Mouse (Mus musculus): ENCODE data around the gene Scfd2. TPM values are rescaled to one million over a fixed set of nuclear protein-coding genes. Genes with fewer than 3 reads are reported as not detected.
A peak's percentile ranks its signal among the peaks of the same experiment; 100 is the strongest.

The Scfd2 gene
- polyA plus RNA-seq, 1 experiment from 2014 or later = 19.7 TPM

DNA sequence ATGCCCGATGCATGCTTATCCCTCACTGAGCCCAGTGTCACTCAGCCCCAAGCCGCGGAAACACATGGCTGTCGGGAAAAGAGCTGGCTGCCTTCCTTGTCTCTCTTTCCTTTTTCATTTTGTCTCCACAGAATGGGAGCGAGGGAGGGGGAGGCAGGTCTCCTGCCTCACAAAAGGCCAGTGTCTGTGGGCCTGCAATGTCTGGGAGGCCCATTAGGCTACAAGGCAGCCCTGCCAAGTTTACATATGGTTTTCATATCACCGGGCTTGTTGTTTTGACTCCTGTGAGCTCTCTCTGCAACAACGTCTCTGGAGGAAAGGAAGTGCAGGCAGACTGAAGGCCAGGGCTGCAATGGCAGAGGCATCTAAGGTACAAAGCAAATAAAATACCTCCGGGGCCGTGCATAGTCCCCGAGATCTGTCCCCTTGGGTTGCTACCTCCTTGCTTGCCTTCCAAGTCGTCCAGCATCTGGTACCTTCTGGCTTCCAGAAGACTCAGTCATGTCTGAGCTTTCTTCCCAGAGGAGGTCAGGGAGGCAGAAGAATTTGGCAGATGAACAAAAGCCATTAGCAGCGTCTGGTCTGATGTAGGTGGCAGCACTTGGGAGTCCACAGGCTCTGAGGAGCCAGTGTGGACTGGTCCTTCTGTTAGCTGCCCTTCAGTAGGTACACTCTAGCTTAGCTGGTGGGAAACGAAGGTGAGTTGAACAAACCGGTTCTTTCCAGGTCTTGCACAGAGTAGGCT is 355.9 kb downstream of the Scfd2 start:
- H3K27ac ChIP-seq = peak overlapping the region; percentile 52
- no peaks in the 10 kb centered on the region for H3K27me3 ChIP-seq (replicated peaks)
- H3K4me2 ChIP-seq = peak overlapping the region; percentile 5; the same call in 1 of the 2 replicates
- ATAC-seq (ENCODE audit: insufficient read depth, low FRiP score, low read depth) = no peak
- H3K9me3 ChIP-seq = no peaks in the 10 kb centered on the region
- 32% methylated on average over 14 of the region's 14 CpGs for WGBS
- H3K36me3 ChIP-seq = no peaks in the 10 kb centered on the region
- H3K4me3 ChIP-seq (replicated peaks) = no peak overlapping the region
- H3K9ac ChIP-seq = no peak overlapping the region
- H3K4me1 ChIP-seq = peaks cover 13% of the 10 kb centered on the region

DNA sequence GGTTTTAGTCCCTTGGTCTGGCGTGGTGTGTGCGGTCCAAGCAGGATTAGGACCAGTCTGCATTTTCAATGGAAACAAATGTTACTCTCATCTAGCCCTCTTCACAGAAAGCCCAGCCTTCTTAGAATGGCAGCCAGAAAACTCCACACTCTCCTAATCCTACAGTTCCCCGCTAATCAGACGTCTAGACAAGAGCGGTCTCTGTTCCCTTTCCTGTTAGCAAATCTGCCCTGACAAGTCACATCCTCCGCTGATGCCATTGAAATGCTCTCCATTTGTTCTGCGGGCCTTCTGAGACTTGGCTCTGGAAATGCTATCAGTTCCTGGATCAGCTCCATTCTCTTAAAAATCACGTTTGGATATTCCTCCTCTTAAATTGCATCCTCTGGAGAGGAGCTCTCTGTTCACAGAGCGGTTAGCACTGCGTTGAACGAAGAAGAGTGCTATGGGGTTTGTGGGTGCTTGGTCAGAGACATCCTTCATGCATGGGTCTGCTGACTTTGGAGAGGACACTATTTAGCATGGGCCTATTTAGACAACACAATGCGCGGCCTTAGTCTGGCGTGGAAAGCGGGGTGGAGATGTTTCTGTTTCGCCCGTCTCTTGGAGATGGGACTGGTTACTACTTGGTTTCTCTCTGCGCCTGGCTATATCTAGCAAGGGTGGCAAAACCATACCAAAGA is 358.3 kb downstream of the Scfd2 start:
- peak overlapping the region; percentile 76 for H3K27ac ChIP-seq
- H3K9ac ChIP-seq = no peak overlapping the region
- no peak overlapping the region for H3K4me3 ChIP-seq (replicated peaks)
- no peaks in the 10 kb centered on the region for H3K36me3 ChIP-seq
- 57% methylated on average over 18 of the region's 18 CpGs for WGBS
- H3K9me3 ChIP-seq = no peaks in the 10 kb centered on the region
- H3K4me1 ChIP-seq = peaks cover 15% of the 10 kb centered on the region
- ATAC-seq (ENCODE audit: insufficient read depth, low FRiP score, low read depth) = peak; percentile 33; the same call in 1 of the 2 replicates
- H3K4me2 ChIP-seq = no peak overlapping the region
- no peaks in the 10 kb centered on the region for H3K27me3 ChIP-seq (replicated peaks)

- no peaks in the 10 kb centered on the region for H3K9me3 ChIP-seq
- peak; percentile 44; the same call in 1 of the 2 replicates for ATAC-seq (ENCODE audit: insufficient read depth, low FRiP score, low read depth)
- H3K9ac ChIP-seq = no peak overlapping the region
- H3K4me3 ChIP-seq (replicated peaks) = no peak overlapping the region
- peaks cover 18% of the 10 kb centered on the region for H3K4me1 ChIP-seq
- peak overlapping the region; percentile 65 for H3K27ac ChIP-seq
- WGBS = 45% methylated on average over 12 of the region's 12 CpGs
- no peaks in the 10 kb centered on the region for H3K27me3 ChIP-seq (replicated peaks)
- no peak overlapping the region for H3K4me2 ChIP-seq
- H3K36me3 ChIP-seq = no peaks in the 10 kb centered on the region
These were observed 359.4 kb downstream of the Scfd2 start for GRCm38 (mm10) chr5:74172208-74172607.

DNA sequence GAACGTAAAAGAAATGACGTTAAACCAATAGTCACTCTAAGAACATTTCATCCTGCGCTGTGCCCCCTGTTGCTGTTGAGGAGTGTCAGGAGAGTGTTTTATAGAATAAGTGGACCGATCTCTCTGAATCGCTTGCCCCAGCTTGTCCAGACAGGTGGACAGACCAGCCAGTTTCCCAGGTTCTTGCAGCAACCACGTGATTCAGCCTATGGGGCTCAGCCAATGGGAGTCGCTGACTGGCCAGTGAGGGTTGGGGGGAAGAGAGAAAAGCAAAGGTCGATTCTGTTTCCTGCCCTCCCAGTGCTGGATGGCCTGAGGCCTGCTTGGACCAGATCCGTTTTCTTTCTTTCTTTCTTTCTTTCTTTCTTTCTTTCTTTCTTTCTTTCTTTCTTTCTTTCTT is 359.8 kb downstream of the Scfd2 start:
- Histone ChIP-seq H3K4me2 (no peak overlapping the region), H3K27me3 (replicated peaks) (no peaks in the 10 kb centered on the region), H3K27ac (peak overlapping the region; percentile 65; the same call in 1 of the 2 replicates), H3K36me3 (no peaks in the 10 kb centered on the region), H3K4me3 (replicated peaks) (no peak overlapping the region), H3K4me1 (peaks cover 18% of the 10 kb centered on the region), H3K9me3 (no peaks in the 10 kb centered on the region), H3K9ac (no peak overlapping the region)
- WGBS = 56% methylated on average over 9 of the region's 9 CpGs
- peak; percentile 33; the same call in 1 of the 2 replicates for ATAC-seq (ENCODE audit: insufficient read depth, low FRiP score, low read depth)

- ATAC-seq (ENCODE audit: insufficient read depth, low FRiP score, low read depth) = peak; percentile 19; the same call in 1 of the 2 replicates
- Histone ChIP-seq H3K36me3 (no peaks in the 10 kb centered on the region), H3K27ac (no peak overlapping the region), H3K9ac (no peak overlapping the region), H3K4me2 (no peak overlapping the region), H3K4me3 (replicated peaks) (no peak overlapping the region), H3K4me1 (peaks cover 9% of the 10 kb centered on the region), H3K27me3 (replicated peaks) (no peaks in the 10 kb centered on the region), H3K9me3 (no peaks in the 10 kb centered on the region)
- WGBS = 39% methylated on average over 3 of the region's 3 CpGs
These were observed 363.5 kb downstream of the Scfd2 start for GRCm38 (mm10) chr5:74168085-74168484.

DNA sequence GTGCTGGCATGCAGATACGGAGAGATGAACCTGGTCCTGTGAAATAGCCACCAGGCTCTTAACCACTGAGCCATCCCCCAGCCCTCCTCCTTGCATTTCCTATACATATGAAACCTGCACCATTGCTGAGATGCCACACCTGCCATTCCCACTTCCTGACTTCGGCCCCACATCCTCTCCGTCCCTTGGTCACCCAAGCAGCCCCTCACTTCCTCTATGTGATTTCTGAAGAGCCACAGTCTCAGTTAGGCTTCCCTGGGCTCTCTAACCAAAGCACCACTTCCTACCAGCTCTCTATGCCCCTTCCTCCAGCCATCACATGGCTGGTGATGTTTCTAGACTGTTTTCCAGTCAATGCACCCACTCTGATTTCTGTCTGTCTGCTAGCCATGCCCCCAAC is 364.9 kb downstream of the Scfd2 start:
- no peak overlapping the region for H3K4me3 ChIP-seq (replicated peaks)

DNA sequence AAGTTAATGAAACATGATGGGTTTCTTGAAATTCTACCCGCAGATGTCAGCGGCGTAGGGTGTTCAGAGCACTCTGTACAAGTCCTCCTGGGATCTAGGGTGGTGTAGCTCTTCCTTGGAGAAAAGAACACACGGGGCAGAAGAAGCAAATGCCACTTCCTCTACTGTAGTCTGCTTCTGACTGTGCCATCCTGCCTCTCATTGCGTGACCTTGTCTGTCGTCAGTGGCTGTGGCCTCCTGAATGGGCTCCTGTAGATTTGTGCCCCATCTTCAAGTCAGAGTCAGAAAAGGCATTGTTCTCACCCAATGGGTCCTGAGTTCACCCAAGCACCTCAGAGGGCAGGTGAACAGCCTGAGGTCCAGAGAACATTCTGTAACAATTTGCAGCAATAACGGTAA is 367.0 kb downstream of the Scfd2 start:
- H3K4me3 ChIP-seq (replicated peaks) = no peak overlapping the region
- H3K27ac ChIP-seq = no peak overlapping the region
- 87% methylated on average over 7 of the region's 7 CpGs for WGBS
- no peak overlapping the region for H3K4me2 ChIP-seq
- H3K36me3 ChIP-seq = no peaks in the 10 kb centered on the region
- no peaks in the 10 kb centered on the region for H3K9me3 ChIP-seq
- H3K9ac ChIP-seq = no peak overlapping the region
- peaks cover 38% of the 10 kb centered on the region for H3K4me1 ChIP-seq
- H3K27me3 ChIP-seq (replicated peaks) = no peaks in the 10 kb centered on the region
- ATAC-seq (ENCODE audit: insufficient read depth, low FRiP score, low read depth) = no peak

More for the DNA sequence above, 364.9 kb downstream of the Scfd2 start:
- no peaks in the 10 kb centered on the region for H3K36me3 ChIP-seq
- H3K27ac ChIP-seq = no peak overlapping the region
- no peak overlapping the region for H3K9ac ChIP-seq
- peaks cover 18% of the 10 kb centered on the region for H3K4me1 ChIP-seq
- no peak overlapping the region for H3K4me2 ChIP-seq
- WGBS = 79% methylated on average over 3 of the region's 3 CpGs
- ATAC-seq (ENCODE audit: insufficient read depth, low FRiP score, low read depth) = no peak
- no peaks in the 10 kb centered on the region for H3K9me3 ChIP-seq
- H3K27me3 ChIP-seq (replicated peaks) = no peaks in the 10 kb centered on the region

GRCm38 (mm10) chr5:74163141-74163540 is 368.4 kb downstream of the Scfd2 start:
- 78% methylated on average over 6 of the region's 6 CpGs for WGBS
- no peak for ATAC-seq (ENCODE audit: insufficient read depth, low FRiP score, low read depth)
- H3K27me3 ChIP-seq (replicated peaks) = no peaks in the 10 kb centered on the region

DNA sequence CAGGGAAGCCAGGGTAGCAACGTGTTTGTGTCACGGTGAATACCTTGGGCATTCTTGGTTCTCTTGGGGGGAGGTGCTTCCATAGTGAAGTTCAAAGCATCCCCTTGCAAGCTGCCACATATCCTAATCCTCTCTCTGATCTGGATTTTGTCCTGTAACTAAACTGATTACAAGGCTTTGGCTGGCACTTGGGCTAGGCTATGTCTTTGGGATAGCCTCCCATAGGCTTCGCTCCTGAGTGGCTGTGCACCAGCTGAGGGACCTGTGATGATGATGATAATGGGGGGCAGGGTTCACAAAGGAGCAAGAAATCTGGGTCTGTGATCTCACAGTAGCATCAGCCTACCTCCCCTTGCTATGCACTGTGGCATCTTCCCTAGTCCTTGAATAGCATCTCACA is 369.5 kb downstream of the Scfd2 start:
- Histone ChIP-seq H3K27ac (peak overlapping the region; percentile 80), H3K27me3 (replicated peaks) (no peaks in the 10 kb centered on the region), H3K9me3 (no peaks in the 10 kb centered on the region), H3K4me2 (peak overlapping the region; percentile 48), H3K36me3 (no peaks in the 10 kb centered on the region), H3K9ac (no peak overlapping the region), H3K4me3 (replicated peaks) (0 out of 2 replicates have a peak overlapping the region, but pooled peaks have one; percentile 1), H3K4me1 (peaks cover 34% of the 10 kb centered on the region)
- ATAC-seq (ENCODE audit: insufficient read depth, low FRiP score, low read depth) = no peak
- 46% methylated on average over 3 of the region's 3 CpGs for WGBS

More at GRCm38 (mm10) chr5:74163141-74163540, 368.4 kb downstream of the Scfd2 start:
- no peak overlapping the region for H3K9ac ChIP-seq
- H3K4me2 ChIP-seq = no peak overlapping the region
- no peaks in the 10 kb centered on the region for H3K9me3 ChIP-seq
- H3K27ac ChIP-seq = no peak overlapping the region
- H3K4me1 ChIP-seq = peaks cover 36% of the 10 kb centered on the region
- H3K36me3 ChIP-seq = no peaks in the 10 kb centered on the region
- no peak overlapping the region for H3K4me3 ChIP-seq (replicated peaks)

- Histone ChIP-seq H3K9ac (no peak overlapping the region), H3K36me3 (no peaks in the 10 kb centered on the region)
- 13% methylated on average over 15 of the region's 15 CpGs for WGBS
These were observed 370.1 kb downstream of the Scfd2 start for GRCm38 (mm10) chr5:74161297-74161926.

DNA sequence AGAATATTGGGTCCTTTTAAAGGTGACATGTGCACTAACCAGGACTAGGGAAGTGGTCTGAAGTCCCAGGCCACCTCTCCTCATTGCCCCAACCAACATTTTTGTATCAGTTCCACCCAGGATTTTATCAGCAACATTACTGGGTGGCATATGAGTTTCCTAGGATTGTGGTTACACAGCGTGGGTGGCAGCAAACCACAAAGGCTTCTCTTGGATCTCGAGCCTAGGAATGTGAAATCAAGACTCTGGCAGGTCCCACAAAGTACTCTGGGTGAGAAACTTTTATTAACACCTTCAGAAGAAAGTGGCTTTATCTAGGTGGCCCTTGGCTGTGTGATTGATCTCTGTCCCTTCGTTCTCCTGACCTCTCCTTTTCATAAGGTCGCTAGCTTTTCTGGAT is 371.2 kb downstream of the Scfd2 start:
- Histone ChIP-seq H3K4me3 (replicated peaks) (no peak overlapping the region), H3K9me3 (no peaks in the 10 kb centered on the region), H3K27me3 (replicated peaks) (no peaks in the 10 kb centered on the region), H3K36me3 (no peaks in the 10 kb centered on the region), H3K4me1 (peaks cover 34% of the 10 kb centered on the region), H3K9ac (no peak overlapping the region), H3K27ac (peak overlapping the region; percentile 80; the same call in 1 of the 2 replicates), H3K4me2 (no peak overlapping the region)
- no peak for ATAC-seq (ENCODE audit: insufficient read depth, low FRiP score, low read depth)
- WGBS = 38% methylated on average over 4 of the region's 4 CpGs

More at GRCm38 (mm10) chr5:74161297-74161926, 370.1 kb downstream of the Scfd2 start:
- H3K27ac ChIP-seq = peak overlapping the region; percentile 80
- H3K4me2 ChIP-seq = peak overlapping the region; percentile 48
- H3K4me1 ChIP-seq = peaks cover 34% of the 10 kb centered on the region
- H3K9me3 ChIP-seq = no peaks in the 10 kb centered on the region
- no peaks in the 10 kb centered on the region for H3K27me3 ChIP-seq (replicated peaks)
- 0 out of 2 replicates have a peak overlapping the region, but pooled peaks have one; percentile 1 for H3K4me3 ChIP-seq (replicated peaks)
- ATAC-seq (ENCODE audit: insufficient read depth, low FRiP score, low read depth) = peak; percentile 84

Measured in stomach, embryonic 15.5 days (tissue).